Mouse (Mus musculus): ENCODE measurements around the gene Ino80.

Ino80 gene

GRCm38 (mm10) chr2:119355651-119356050 is 121.8 kb downstream of the Ino80 start:
- CTCF ChIA-PET, result no interaction called here

- CTCF ChIA-PET, result no interaction called here
Measured at GRCm38 (mm10) chr2:119355089-119355488, 122.4 kb downstream of the Ino80 start.

GRCm38 (mm10) chr2:119353707-119354106 is 123.8 kb downstream of the Ino80 start:
- CTCF ChIA-PET, result interaction anchor here (0.8 kb wide), 1 partner anchor 23 kb away, joined by 4 read pairs; no protein-coding TSS in a partner anchor

GRCm38 (mm10) chr2:119350555-119351486 is 126.7 kb downstream of the Ino80 start, which contains the start of gene Chac1:
Gene Chac1, plus strand, starts transcription at chr2:119351229.
- CTCF ChIA-PET, result no interaction called here

GRCm38 (mm10) chr2:119344537-119345138 is 132.8 kb downstream of the Ino80 start:
- CTCF ChIA-PET, result no interaction called here

- CTCF ChIA-PET, result interaction anchor here (0.7 to 1.2 kb wide), 4 partner anchors 10 to 48 kb away, joined by 3 to 4 read pairs (median 3); no protein-coding TSS in a partner anchor
Measured at GRCm38 (mm10) chr2:119337425-119338265, 139.8 kb downstream of the Ino80 start.

- CTCF ChIA-PET, result no interaction called here
Measured at GRCm38 (mm10) chr2:119336470-119336869, 141.0 kb downstream of the Ino80 start.

GRCm38 (mm10) chr2:119336002-119336401 is 141.5 kb downstream of the Ino80 start:
- CTCF ChIA-PET, result interaction anchor here (0.6 kb wide), 1 partner anchor 284 kb away, joined by 3 read pairs; no protein-coding TSS in a partner anchor

GRCm38 (mm10) chr2:119335535-119335934 is 142.0 kb downstream of the Ino80 start:
- CTCF ChIA-PET, result interaction anchor here (0.6 kb wide), 1 partner anchor 284 kb away, joined by 3 read pairs; no protein-coding TSS in a partner anchor

GRCm38 (mm10) chr2:119334964-119335525 is 142.4 kb downstream of the Ino80 start:
- CTCF ChIA-PET, result no interaction called here

- CTCF ChIA-PET, result no interaction called here
Measured at GRCm38 (mm10) chr2:119334135-119334534, 143.4 kb downstream of the Ino80 start.

GRCm38 (mm10) chr2:119332177-119332661 is 145.3 kb downstream of the Ino80 start:
- CTCF ChIA-PET, result no interaction called here

GRCm38 (mm10) chr2:119330795-119331194 is 146.7 kb downstream of the Ino80 start:
- CTCF ChIA-PET, result interaction anchor here (0.5 to 1.3 kb wide), 2 partner anchors 31 to 78 kb away, joined by 5 to 6 read pairs; no protein-coding TSS in a partner anchor

- CTCF ChIA-PET, result no interaction called here
Measured at GRCm38 (mm10) chr2:119329123-119329817, 148.2 kb downstream of the Ino80 start.

GRCm38 (mm10) chr2:119328546-119328945 is 148.9 kb downstream of the Ino80 start:
- CTCF ChIA-PET, result no interaction called here

GRCm38 (mm10) chr2:119327942-119328526 is 149.5 kb downstream of the Ino80 start:
- CTCF ChIA-PET, result no interaction called here

- CTCF ChIA-PET, result interaction anchor here (0.6 kb wide), 1 partner anchor 1146 kb away, joined by 5 read pairs; no protein-coding TSS in a partner anchor
Measured at GRCm38 (mm10) chr2:119327102-119327480, 150.4 kb downstream of the Ino80 start.

GRCm38 (mm10) chr2:119326161-119327101 is 151.1 kb downstream of the Ino80 start:
- CTCF ChIA-PET, result interaction anchor here (0.6 kb wide), 1 partner anchor 1146 kb away, joined by 5 read pairs; no protein-coding TSS in a partner anchor

Data from spleen, embryonic (tissue).